Mouse (Mus musculus): ENCODE data around the gene Fndc3b. TPM values are rescaled to one million over a fixed set of nuclear protein-coding genes. Genes with fewer than 3 reads are reported as not detected.

Gene Fndc3b
- polyA plus RNA-seq, 1 experiment from 2014 or later: 11.8 TPM

- no peak overlapping the region for H3K9ac ChIP-seq (ENCODE audit: low read length)
- H3K4me3 ChIP-seq (ENCODE audit: low read depth, low read length): no peak overlapping the region
- H3K27me3 ChIP-seq (ENCODE audit: control insufficient read depth, insufficient read depth, low read length): no peaks in the 10 kb centered on the region
- H3K9me3 ChIP-seq (ENCODE audit: control insufficient read depth, low read length): no peaks in the 10 kb centered on the region
- H3K4me2 ChIP-seq (replicated peaks; ENCODE audit: low read depth): no peak overlapping the region
- H3K4me1 ChIP-seq (replicated peaks; ENCODE audit: control insufficient read depth, insufficient read depth): no peaks in the 10 kb centered on the region
- 81% methylated on average over 3 of the region's 3 CpGs for WGBS
- no peak for TF ChIP-seq CTCF (IDR thresholded peaks at IDR 0.05; ENCODE audit: low read depth)
- TF ChIP-seq EP300 (optimal IDR thresholded peaks at IDR 0.05): no peak
- no peak overlapping the region for H3K27ac ChIP-seq (replicated peaks)
- peaks cover 16% of the 10 kb centered on the region for H3K36me3 ChIP-seq (ENCODE audit: control insufficient read depth, insufficient read depth, low read length)
- no peak for ATAC-seq (ENCODE audit: low FRiP score, low TSS enrichment)
- no peak for DNase-seq (ENCODE audit: low spot score)
These were observed 204.2 kb downstream of the Fndc3b start for GRCm38 (mm10) chr3:27506886-27507285.

GRCm38 (mm10) chr3:27505582-27505981 is 205.5 kb downstream of the Fndc3b start:
- no peaks in the 10 kb centered on the region for H3K9me3 ChIP-seq (ENCODE audit: control insufficient read depth, low read length)
- no peak overlapping the region for H3K9ac ChIP-seq (ENCODE audit: low read length)
- H3K4me3 ChIP-seq (ENCODE audit: low read depth, low read length): no peak overlapping the region
- no peaks in the 10 kb centered on the region for H3K4me1 ChIP-seq (replicated peaks; ENCODE audit: control insufficient read depth, insufficient read depth)
- ATAC-seq (ENCODE audit: low FRiP score, low TSS enrichment) (no peak), DNase-seq (ENCODE audit: low spot score) (no peak)
- TF ChIP-seq EP300 (optimal IDR thresholded peaks at IDR 0.05) (no peak), CTCF (IDR thresholded peaks at IDR 0.05; ENCODE audit: low read depth) (no peak)
- 91% methylated on average over 3 of the region's 3 CpGs for WGBS
- peaks cover 21% of the 10 kb centered on the region for H3K36me3 ChIP-seq (ENCODE audit: control insufficient read depth, insufficient read depth, low read length)
- no peak overlapping the region for H3K27ac ChIP-seq (replicated peaks)
- H3K27me3 ChIP-seq (ENCODE audit: control insufficient read depth, insufficient read depth, low read length): no peaks in the 10 kb centered on the region
- H3K4me2 ChIP-seq (replicated peaks; ENCODE audit: low read depth): no peak overlapping the region

GRCm38 (mm10) chr3:27503279-27504038 is 207.6 kb downstream of the Fndc3b start:
- no peak for ATAC-seq (ENCODE audit: low FRiP score, low TSS enrichment)

GRCm38 (mm10) chr3:27495296-27496073 is 215.6 kb downstream of the Fndc3b start:
- Histone ChIP-seq H3K4me3 (ENCODE audit: low read depth, low read length) (no peak overlapping the region), H3K4me2 (replicated peaks; ENCODE audit: low read depth) (no peak overlapping the region), H3K9me3 (ENCODE audit: control insufficient read depth, low read length) (no peaks in the 10 kb centered on the region), H3K36me3 (ENCODE audit: control insufficient read depth, insufficient read depth, low read length) (peaks cover 21% of the 10 kb centered on the region), H3K27ac (replicated peaks) (no peak overlapping the region), H3K4me1 (replicated peaks; ENCODE audit: control insufficient read depth, insufficient read depth) (no peaks in the 10 kb centered on the region), H3K27me3 (ENCODE audit: control insufficient read depth, insufficient read depth, low read length) (no peaks in the 10 kb centered on the region), H3K9ac (ENCODE audit: low read length) (no peak overlapping the region)
- TF ChIP-seq CTCF (IDR thresholded peaks at IDR 0.05; ENCODE audit: low read depth): no peak
- TF ChIP-seq EP300 (optimal IDR thresholded peaks at IDR 0.05): no peak
- ATAC-seq (ENCODE audit: low FRiP score, low TSS enrichment): no peak
- DNase-seq (ENCODE audit: low spot score): no peak
- WGBS: 81% methylated on average over 14 of the region's 14 CpGs

More at GRCm38 (mm10) chr3:27503279-27504038, 207.6 kb downstream of the Fndc3b start:
- Histone ChIP-seq H3K36me3 (ENCODE audit: control insufficient read depth, insufficient read depth, low read length) (peaks cover 30% of the 10 kb centered on the region), H3K9me3 (ENCODE audit: control insufficient read depth, low read length) (no peaks in the 10 kb centered on the region), H3K4me3 (ENCODE audit: low read depth, low read length) (no peak overlapping the region), H3K4me2 (replicated peaks; ENCODE audit: low read depth) (no peak overlapping the region), H3K4me1 (replicated peaks; ENCODE audit: control insufficient read depth, insufficient read depth) (no peaks in the 10 kb centered on the region), H3K9ac (ENCODE audit: low read length) (no peak overlapping the region), H3K27ac (replicated peaks) (no peak overlapping the region), H3K27me3 (ENCODE audit: control insufficient read depth, insufficient read depth, low read length) (no peaks in the 10 kb centered on the region)
- TF ChIP-seq EP300 (optimal IDR thresholded peaks at IDR 0.05): no peak
- TF ChIP-seq CTCF (IDR thresholded peaks at IDR 0.05; ENCODE audit: low read depth): no peak
- DNase-seq (ENCODE audit: low spot score): no peak
- 90% methylated on average over 7 of the region's 7 CpGs for WGBS

- H3K9me3 ChIP-seq (ENCODE audit: control insufficient read depth, low read length): no peaks in the 10 kb centered on the region
- no peak overlapping the region for H3K4me2 ChIP-seq (replicated peaks; ENCODE audit: low read depth)
- H3K4me1 ChIP-seq (replicated peaks; ENCODE audit: control insufficient read depth, insufficient read depth): no peaks in the 10 kb centered on the region
- ATAC-seq (ENCODE audit: low FRiP score, low TSS enrichment) (no peak), DNase-seq (ENCODE audit: low spot score) (no peak)
- H3K27ac ChIP-seq (replicated peaks): no peak overlapping the region
- H3K27me3 ChIP-seq (ENCODE audit: control insufficient read depth, insufficient read depth, low read length): no peaks in the 10 kb centered on the region
- H3K9ac ChIP-seq (ENCODE audit: low read length): no peak overlapping the region
- peaks cover 14% of the 10 kb centered on the region; the same call in 1 of the 2 replicates for H3K36me3 ChIP-seq (ENCODE audit: control insufficient read depth, insufficient read depth, low read length)
- H3K4me3 ChIP-seq (ENCODE audit: low read depth, low read length): no peak overlapping the region
- WGBS: 80% methylated on average over 6 of the region's 6 CpGs
- TF ChIP-seq EP300 (optimal IDR thresholded peaks at IDR 0.05) (no peak), CTCF (IDR thresholded peaks at IDR 0.05; ENCODE audit: low read depth) (no peak)
These were observed 216.4 kb downstream of the Fndc3b start for GRCm38 (mm10) chr3:27494698-27495097.

GRCm38 (mm10) chr3:27494066-27494465 is 217.0 kb downstream of the Fndc3b start:
- H3K4me3 ChIP-seq (ENCODE audit: low read depth, low read length): no peak overlapping the region
- WGBS: 89% methylated on average over 8 of the region's 8 CpGs
- H3K27me3 ChIP-seq (ENCODE audit: control insufficient read depth, insufficient read depth, low read length): no peaks in the 10 kb centered on the region
- ATAC-seq (ENCODE audit: low FRiP score, low TSS enrichment) (no peak), DNase-seq (ENCODE audit: low spot score) (no peak)
- no peak for TF ChIP-seq EP300 (optimal IDR thresholded peaks at IDR 0.05)
- TF ChIP-seq CTCF (IDR thresholded peaks at IDR 0.05; ENCODE audit: low read depth): no peak
- H3K4me1 ChIP-seq (replicated peaks; ENCODE audit: control insufficient read depth, insufficient read depth): no peaks in the 10 kb centered on the region
- H3K9ac ChIP-seq (ENCODE audit: low read length): no peak overlapping the region
- H3K4me2 ChIP-seq (replicated peaks; ENCODE audit: low read depth): no peak overlapping the region
- peaks cover 14% of the 10 kb centered on the region; the same call in 1 of the 2 replicates for H3K36me3 ChIP-seq (ENCODE audit: control insufficient read depth, insufficient read depth, low read length)
- no peak overlapping the region for H3K27ac ChIP-seq (replicated peaks)
- H3K9me3 ChIP-seq (ENCODE audit: control insufficient read depth, low read length): no peaks in the 10 kb centered on the region
